Mouse (Mus musculus) fat pad, adult 2 months (tissue): ENCODE results near the gene St6galnac5.

Source experiments
- DNase-seq: peaks from one replicate; pipeline ENCODE4 v3.0.0-alpha.2; 2011; ENCODE audit warnings: low read depth, low spot score; ENCODE audit errors: extremely low read depth

St6galnac5 gene

GRCm38 (mm10) chr3:152914376-152914775 lies 67.7 kb downstream of the St6galnac5 start:
- DNase-seq: no peak

DNA sequence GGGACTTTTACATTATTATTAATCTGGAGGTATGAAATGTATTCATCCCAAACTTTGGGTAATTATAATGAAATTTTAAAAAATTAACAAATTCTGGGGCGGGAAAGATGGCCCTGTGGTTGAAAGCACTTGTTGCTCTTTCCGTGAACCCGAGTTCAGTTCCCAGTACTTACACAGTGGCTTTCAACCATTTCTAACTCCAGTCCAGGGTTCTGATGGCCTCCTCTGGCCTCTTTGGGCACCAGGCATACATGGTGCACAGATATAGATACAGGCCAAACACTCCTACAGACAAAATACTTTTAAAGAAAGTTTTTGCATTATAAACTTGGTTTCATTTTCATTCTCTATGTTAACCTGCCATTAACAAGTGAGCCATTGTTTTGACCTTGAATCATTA lies 68.4 kb downstream of the St6galnac5 start:
- DNase-seq: no peak

DNA sequence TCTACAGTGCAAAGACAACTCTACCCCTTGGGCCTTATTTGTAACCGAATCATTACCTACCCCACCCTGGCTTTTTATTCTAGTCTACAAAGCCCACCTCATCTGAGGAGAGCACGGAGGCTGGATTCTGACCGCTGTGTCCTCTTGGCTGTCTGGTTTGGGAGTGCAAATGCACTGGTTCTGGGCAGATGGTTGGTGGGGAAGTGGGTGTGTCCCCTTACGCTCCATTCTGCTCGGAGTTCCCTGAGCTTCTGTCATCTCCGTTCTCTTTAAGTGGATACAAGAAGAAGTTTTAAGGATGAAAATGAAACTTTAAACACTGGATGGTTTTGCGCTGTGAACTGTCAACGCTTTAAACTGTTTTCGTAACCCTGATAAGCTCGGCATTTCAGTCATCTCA lies 68.9 kb downstream of the St6galnac5 start:
- DNase-seq: no peak

DNA sequence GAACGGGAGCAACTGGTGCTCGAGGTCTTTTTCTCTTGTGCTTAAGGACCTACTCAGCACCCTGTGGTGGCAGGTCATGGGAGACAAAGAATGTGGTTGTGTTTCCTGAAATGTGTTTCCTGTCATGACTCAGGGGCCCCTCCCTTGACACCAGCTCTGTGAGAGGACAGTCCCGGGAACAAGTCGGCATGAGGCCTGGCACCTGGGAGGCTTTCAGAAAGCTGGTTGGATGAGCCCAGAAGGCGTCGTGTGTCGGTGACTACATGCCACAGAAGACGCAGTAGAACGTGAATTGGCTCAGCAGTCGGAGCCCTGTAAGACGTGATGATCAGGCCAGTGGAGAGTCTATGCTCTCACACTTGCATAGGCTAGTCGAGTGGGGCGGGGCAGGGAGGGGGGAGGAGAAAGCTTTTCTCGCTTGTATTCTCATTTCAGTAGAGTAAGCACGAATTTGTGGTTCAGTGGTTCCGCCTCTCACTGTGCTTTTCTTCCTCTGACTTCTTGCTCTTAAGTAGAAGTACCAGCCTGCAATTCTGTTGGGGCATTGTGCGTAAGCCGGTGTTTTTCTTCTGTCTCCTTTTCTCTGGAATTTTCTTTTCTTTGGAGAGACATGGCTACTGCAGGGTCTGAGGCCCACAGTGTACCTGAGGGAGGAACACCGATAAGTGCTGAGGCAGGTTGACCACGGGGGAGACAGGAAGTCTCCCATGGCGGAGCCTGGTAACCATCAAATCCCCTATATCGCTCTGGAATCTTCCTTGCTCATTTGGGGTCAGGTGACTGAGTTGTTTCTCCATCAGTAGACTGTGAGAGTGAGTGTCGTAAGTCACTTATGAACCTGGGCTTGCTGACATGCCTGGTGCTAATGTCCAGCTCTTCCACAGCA lies 69.6 kb downstream of the St6galnac5 start:
- no peak for DNase-seq

DNA sequence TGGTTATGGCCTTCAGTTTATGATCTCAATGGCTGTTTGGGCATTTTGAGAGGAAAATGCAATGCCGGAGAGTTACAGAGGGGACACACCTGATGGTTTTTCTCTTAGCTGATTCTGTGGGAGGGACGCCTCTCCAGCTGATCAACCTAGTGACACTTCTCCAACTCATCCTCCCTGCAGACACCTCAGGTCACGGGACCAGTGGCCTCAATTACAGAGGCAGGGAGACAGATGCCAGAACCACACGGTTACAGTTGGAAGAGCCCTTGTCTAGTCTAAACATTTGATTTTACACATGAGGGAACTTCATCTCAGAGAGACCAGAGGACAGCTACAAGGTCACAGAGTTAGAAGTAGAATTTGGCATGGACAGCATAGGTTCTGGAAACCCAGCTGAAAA lies 70.5 kb downstream of the St6galnac5 start:
- DNase-seq: no peak

- no peak for DNase-seq
These were observed 74.4 kb downstream of the St6galnac5 start for GRCm38 (mm10) chr3:152907683-152908082.

DNA sequence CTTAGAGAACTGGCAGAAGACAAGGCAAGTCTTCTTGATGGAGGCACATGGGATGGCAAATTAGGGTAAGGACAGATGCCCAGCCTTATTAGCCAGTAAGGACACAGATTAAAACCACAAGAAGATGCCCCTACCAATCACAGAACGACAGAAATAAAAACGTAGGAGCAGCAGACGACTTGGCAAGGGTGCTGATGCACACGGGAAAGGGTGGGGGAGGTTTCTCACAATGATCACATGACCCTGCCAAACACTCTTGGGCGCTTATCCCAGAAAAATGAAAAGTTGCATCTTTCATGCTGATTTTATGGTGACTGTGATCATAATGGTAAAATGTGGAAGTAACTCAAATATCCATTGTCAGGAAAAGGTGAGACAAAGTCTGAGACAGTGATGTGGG lies 75.0 kb downstream of the St6galnac5 start:
- no peak for DNase-seq

- no peak for DNase-seq
These were observed 76.2 kb downstream of the St6galnac5 start for GRCm38 (mm10) chr3:152905800-152906199.

- no peak for DNase-seq
These were observed 77.0 kb downstream of the St6galnac5 start for GRCm38 (mm10) chr3:152905026-152905425.

- no peak for DNase-seq
These were observed 83.1 kb downstream of the St6galnac5 start for GRCm38 (mm10) chr3:152898906-152899305.

GRCm38 (mm10) chr3:152897196-152897595 lies 84.8 kb downstream of the St6galnac5 start:
- DNase-seq: no peak

DNA sequence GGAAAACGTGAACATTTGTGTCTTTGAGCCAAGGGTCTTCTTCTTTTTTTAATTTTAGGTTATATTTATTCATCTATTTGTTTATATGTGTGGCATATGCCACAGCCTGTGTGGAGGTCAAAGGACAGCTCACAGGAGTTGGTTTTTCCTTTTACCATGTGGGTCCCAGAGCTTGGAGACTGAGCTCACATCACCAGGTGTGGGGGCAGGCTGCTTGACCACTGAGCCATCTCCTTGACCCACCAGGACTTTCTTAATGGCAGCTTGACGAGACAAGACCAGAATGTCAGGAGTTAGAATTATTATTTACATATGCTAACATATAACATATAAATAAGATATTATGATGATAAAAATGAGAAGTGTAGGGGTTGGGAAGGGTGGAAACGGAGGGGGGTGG lies 85.9 kb downstream of the St6galnac5 start:
- no peak for DNase-seq

- no peak for DNase-seq
These were observed 87.1 kb downstream of the St6galnac5 start for GRCm38 (mm10) chr3:152894935-152895334.

DNA sequence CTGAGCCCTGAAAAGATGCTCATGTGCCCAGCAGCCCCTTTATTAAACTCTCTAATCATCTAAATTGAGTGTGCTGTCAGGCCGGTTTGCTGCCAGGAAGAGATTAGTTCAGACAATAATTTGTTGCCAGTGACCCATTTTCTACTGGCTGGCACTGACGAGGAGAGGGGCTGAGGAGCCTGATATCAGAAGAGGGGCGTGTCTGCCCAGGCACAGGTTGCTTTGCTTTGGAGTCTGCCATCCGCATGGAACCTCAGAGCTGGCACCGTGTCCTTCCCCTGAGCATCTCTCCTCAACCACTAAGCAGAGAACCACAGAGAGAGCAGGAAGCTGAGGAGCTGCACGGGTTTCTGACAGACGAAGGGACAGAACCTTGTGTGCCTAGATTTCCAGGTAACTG lies 93.9 kb downstream of the St6galnac5 start:
- DNase-seq: no peak

DNA sequence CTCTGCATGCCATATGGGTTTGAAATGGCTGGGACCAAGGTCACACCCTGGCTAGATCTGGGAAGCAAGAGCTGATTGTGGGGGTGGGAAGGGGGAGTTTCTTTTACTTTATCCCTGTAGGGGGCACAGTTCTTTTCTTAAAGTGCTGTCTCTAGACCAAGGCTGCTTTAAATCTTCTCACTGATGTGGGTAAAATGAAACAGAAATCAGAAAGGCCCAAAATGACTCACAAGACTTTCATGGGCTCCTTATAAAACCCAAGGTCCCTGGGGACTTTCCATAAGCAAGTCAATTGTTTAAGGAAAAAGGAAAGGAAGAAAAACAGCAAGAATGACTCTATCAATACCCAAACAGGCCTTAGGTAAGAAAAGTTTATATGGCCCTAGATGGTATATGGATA lies 95.3 kb downstream of the St6galnac5 start:
- DNase-seq: no peak

DNA sequence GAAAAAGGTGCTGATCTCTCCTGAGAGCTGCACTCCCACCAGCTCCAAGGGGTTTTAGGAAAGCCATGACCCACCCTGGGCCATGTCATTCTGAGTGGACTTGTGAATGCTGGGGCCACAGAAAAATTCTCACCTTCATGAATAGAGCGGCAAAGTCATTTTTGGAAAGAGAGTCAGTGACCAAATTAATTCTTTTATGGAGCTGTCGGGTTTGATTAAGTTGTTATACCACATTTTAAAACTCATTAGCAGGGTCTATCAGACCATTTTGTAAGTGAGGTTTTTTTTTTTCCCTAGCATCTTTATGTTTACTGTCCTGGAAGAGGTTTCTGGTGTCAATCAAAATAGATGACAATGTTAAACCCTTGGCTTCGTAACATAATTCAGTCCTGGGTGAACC lies 98.5 kb downstream of the St6galnac5 start:
- DNase-seq: no peak

DNA sequence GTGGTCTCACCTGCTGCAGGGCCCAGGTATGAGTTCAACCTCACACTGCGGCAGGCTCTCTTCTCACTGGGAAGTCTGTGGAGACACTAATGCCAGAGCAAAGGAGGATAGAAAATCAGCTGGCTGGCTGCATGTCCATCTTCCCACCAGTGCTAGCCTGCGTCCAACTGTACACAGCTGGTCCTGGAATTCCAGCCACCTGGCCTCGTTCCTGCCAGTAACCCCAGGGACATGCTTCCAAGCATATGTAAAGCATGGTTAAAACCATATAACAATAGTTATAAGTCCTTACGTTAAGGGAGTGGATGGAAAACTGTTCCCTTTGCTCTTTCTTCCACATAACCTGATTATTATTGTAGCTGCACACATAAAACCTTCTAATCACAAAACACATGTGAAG lies 100.3 kb downstream of the St6galnac5 start:
- DNase-seq: no peak

DNA sequence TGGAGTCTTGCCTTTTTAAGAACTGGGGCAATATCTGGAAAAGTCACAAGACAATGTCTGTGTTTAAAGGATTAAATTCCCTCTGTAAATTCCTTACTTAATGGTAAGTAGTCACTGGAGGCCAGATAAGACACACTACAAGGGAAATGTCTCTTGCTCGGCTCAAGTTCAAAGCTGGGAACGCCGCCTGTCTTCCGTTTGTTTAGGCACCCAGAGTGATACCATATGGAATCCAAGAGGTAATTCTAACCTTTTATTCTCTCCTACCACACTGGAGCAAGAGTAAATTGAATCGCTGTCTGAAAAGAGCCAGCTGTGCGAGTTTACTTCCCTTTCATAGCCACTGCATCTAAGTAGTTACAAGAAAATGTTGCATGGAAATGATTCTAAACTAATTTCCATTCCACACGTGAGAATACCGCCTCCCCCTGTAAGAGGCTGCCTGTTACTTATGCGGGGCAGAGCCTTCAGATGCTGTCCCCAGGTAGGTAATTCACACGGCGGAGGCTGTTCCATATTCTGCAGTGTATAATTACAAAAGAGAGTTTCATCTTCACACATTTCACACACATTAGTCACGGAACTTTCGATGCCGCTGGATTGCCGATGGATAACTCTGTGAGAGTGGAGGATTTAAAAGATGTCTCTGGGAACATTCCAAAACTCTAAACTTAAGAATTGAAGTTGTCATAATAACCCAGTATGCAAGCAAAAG lies 101.8 kb downstream of the St6galnac5 start:
- DNase-seq: no peak

DNA sequence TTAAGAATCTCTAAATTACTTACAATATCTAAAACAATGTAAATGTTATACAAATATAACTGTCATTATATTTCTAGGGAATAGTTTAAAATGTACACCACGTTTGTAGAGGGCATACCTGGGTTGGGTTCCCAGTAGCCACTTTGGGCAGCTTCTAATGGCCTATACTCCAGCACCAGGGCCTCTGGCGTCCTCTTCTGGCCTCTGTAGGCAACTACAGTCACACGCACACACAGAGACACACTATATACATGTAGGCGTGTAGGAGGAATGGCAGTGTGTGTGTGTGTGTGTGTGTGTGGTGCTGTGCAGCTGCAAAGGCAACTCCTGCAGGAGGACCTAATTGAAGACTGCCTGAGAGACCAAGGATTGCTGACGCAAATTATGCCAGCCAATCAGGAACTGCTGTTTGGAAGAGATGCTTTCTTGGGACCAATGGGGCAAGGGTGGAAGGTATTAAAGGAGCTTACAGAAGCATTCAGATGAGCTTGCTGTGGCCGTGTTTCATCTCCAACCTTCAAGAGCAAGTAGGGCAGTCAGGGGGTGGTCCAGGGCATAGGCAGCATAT lies 106.2 kb downstream of the St6galnac5 start:
- no peak for DNase-seq

- DNase-seq: no peak
These were observed 107.4 kb downstream of the St6galnac5 start for GRCm38 (mm10) chr3:152874431-152875355.

GRCm38 (mm10) chr3:152872596-152872995 lies 109.5 kb downstream of the St6galnac5 start:
- no peak for DNase-seq
